14 mouse cellular contexts compared by ENCODE assay signal in the genomic region with DNA sequence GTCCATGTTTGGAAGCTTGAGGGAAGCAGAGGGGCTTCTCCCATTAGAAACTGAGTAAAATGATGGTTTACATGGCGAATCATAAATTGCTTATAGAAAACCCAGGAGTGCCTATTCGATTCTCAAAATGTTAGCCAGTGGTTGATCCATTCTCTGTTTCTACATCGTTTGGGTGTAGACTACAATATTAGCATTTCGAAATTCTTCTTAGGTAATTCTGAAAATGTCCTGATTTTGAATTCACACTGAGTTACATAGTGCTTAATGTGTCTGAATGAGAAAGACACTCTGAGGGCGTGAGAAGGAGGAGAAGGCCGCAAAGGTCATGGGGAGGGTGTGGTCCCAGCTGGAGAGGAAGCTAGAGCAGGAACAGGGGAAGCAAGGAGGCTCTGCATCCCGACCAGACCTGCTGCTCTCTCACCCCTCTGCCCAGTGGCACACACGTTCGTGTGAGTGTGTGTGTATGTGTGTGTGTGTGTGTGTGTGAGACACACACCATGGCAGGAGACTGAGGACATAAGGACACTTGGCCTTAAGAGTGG.
DNase-seq lines count a peak whose midpoint lies in the region; ATAC-seq and TF ChIP-seq lines count a peak whose summit lies in the region.
"Had no signal": no experiment of that assay in that cellular context is flagged by ENCODE, and none has a peak within 500 bp of the region (broad histone marks: within the 10 kb centered on the region; RNA-seq: fewer than 3 reads in every experiment).

No protein-coding gene starts in this region.

- intact Hi-C loops in heart, postnatal 25 days (cut with DNase I) = no loop called here

- H3K9me3 ChIP-seq in ES-E14 (ENCODE audit: control insufficient read depth, insufficient read depth, low read depth, low read length) = no peaks in the 10 kb centered on the region
- H3K9me3 ChIP-seq: hindbrain, embryonic 10.5 days; limb, embryonic 12.5 days; midbrain, embryonic 10.5 days had no signal

- peak; percentile 25 for ATAC-seq in CD4-positive, CD25-positive, alpha-beta regulatory T cell, adult 4 months
- ATAC-seq in inflammation-experienced regulatory T-cells, adult 6 months = no peak
- ATAC-seq: activated CD4-positive, CD25-positive, alpha-beta regulatory T cell, adult 4 months had no signal

- DNase-seq in heart, adult 8-10 months (ENCODE audit: low spot score) = peak; percentile 41
- DNase-seq in heart, postnatal 25 days (ENCODE audit: low spot score) = no peak
- DNase-seq in ES-E14 (ENCODE audit: low read depth, low spot score) = peak; percentile 42
- peak; percentile 50 for DNase-seq in lung, postnatal 14 days
- no peak for DNase-seq in urinary bladder, postnatal 36 days (ENCODE audit: low spot score in 2 of 2)
- DNase-seq in left cerebral cortex, adult 18-20 months (ENCODE audit: low spot score in 2 of 2) = no peak
- DNase-seq: embryo, embryonic 11 days; thymus, adult 2 months had no signal

- no peak overlapping the region for H3K27ac ChIP-seq in ES-E14 (ENCODE audit: insufficient read depth, low read depth, low read length, poor library complexity, severe bottlenecking)
- H3K27ac ChIP-seq: hindbrain, embryonic 10.5 days; limb, embryonic 12.5 days; midbrain, embryonic 10.5 days had no signal

- peaks cover 2 to 17% of the 10 kb centered on the region in 2 experiments; a peak in 3 of 4 replicates for H3K4me1 ChIP-seq in ES-E14 (ENCODE audit: control insufficient read depth in 2 of 2, insufficient read depth in 2 of 2, low read length in 2 of 2, poor library complexity in 1 of 2)

- H3K36me3 ChIP-seq in ES-E14 (ENCODE audit: control insufficient read depth, insufficient read depth, low read length, poor library complexity, severe bottlenecking) = no peaks in the 10 kb centered on the region
- H3K36me3 ChIP-seq: hindbrain, embryonic 10.5 days; limb, embryonic 12.5 days; midbrain, embryonic 10.5 days had no signal

- in situ Hi-C loops in ES-E14 (cut with MboI; ENCODE audit: low sequenced_read_pairs in 2 of 2, unreplicated experiment in 2 of 2) = no loop called here

- H3K4me3 ChIP-seq in ES-E14 (ENCODE audit: insufficient read depth in 1 of 2, low read depth in 1 of 2, low read length in 2 of 2, poor library complexity in 1 of 2, severe bottlenecking in 1 of 2) = no peak overlapping the region
- H3K4me3 ChIP-seq: hindbrain, embryonic 10.5 days; limb, embryonic 12.5 days; midbrain, embryonic 10.5 days had no signal

- H3K9ac ChIP-seq in ES-E14 (ENCODE audit: insufficient read depth, low read depth, low read length, poor library complexity, severe bottlenecking) = no peak overlapping the region; the same call in 1 of the 2 replicates
- H3K9ac ChIP-seq: limb, embryonic 12.5 days had no signal

TF ChIP-seq in ES-E14, 5 proteins besides CTCF, POLR2A, EP300 and RAD21:
- TF ChIP-seq ZNF384 (IDR thresholded peaks at IDR 0.05; ENCODE audit: low read depth, low read length) (no peak), HCFC1 (IDR thresholded peaks at IDR 0.05; ENCODE audit: borderline replicate concordance, insufficient read depth, low read length) (no peak), MAFK (IDR thresholded peaks at IDR 0.05; ENCODE audit: insufficient read depth, low read depth, low read length) (no peak)

Comparison
In these comparisons a context has a peak if more than half of its experiments do, and no peak if none do; other contexts are left out.
1. DNase-seq: peak in heart, adult 8-10 months (single experiment), ES-E14 (single experiment) and lung, postnatal 14 days (single experiment); none in heart, postnatal 25 days (single experiment), urinary bladder, postnatal 36 days (0 of 2) and left cerebral cortex, adult 18-20 months (0 of 2).